Comparison of ENCODE assay signal across 11 mouse cellular contexts in the genomic region with DNA sequence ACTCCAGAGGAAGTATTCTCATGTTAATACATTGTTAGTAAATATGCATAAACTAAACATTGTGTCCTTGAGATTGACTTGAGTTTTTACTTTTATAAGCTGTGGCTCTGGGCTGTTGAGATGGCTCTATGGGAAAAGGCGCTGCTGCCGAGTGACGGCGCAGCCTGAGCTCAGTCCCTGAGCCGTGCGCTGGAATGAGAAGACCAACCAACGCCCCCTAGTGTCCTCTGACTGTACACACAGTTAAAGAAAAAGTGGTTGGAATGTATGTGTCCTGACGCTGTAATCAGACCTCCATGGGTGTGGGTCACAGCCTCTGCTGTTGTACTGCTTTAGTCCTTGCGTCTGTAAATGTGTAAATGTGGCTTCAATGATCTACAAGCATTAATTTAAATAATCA. TPM values are rescaled to one million over a fixed set of nuclear protein-coding genes. Genes with fewer than 3 reads are reported as not detected.
DNase-seq lines count a peak whose midpoint lies in the region; ATAC-seq and TF ChIP-seq lines count a peak whose summit lies in the region.
"Had no signal": no experiment of that assay in that cellular context is flagged by ENCODE, and none has a peak within 500 bp of the region (broad histone marks: within the 10 kb centered on the region; RNA-seq: fewer than 3 reads in every experiment).

No protein-coding gene starts in this region.

- no peak overlapping the region for H3K4me3 ChIP-seq in lung, adult 2 months (replicated peaks; ENCODE audit: extremely low read depth, low read depth, low read length)
- no peak overlapping the region for H3K4me3 ChIP-seq in small intestine, adult 2 months (ENCODE audit: low read depth, low read length)
- H3K4me3 ChIP-seq: forebrain, embryonic 13.5 days; midbrain, embryonic 13.5 days had no signal

- H3K4me1 ChIP-seq in lung, adult 2 months (ENCODE audit: control insufficient read depth, insufficient read depth, low read length) = no peaks in the 10 kb centered on the region; the same call in 1 of the 2 replicates
- no peaks in the 10 kb centered on the region for H3K4me1 ChIP-seq in small intestine, adult 2 months (ENCODE audit: control insufficient read depth, insufficient read depth, insufficient read length, low read length)
- H3K4me1 ChIP-seq: forebrain, embryonic 13.5 days; midbrain, embryonic 13.5 days had no signal

- no peaks in the 10 kb centered on the region for H3K27me3 ChIP-seq in small intestine, adult 2 months (ENCODE audit: control insufficient read depth, insufficient read depth, low read length)
- H3K27me3 ChIP-seq: forebrain, embryonic 13.5 days; midbrain, embryonic 13.5 days had no signal

- no peaks in the 10 kb centered on the region for H3K36me3 ChIP-seq in small intestine, adult 2 months (ENCODE audit: control insufficient read depth, insufficient read depth, low read length)

- no peak overlapping the region for H3K27ac ChIP-seq in small intestine, adult 2 months (ENCODE audit: insufficient read depth, low read depth, low read length)
- H3K27ac ChIP-seq: forebrain, embryonic 13.5 days; midbrain, embryonic 13.5 days had no signal

- TF ChIP-seq POLR2A in lung, adult 2 months (IDR thresholded peaks at IDR 0.05; ENCODE audit: borderline replicate concordance, extremely low read depth, low read depth, low read length) = no peak
- no peak for TF ChIP-seq POLR2A in small intestine, adult 2 months (IDR thresholded peaks at IDR 0.05; ENCODE audit: low read depth, low read length)

- intact Hi-C loops in heart, postnatal 25 days (cut with DNase I) = no loop called here

- TF ChIP-seq CTCF in lung, adult 2 months (IDR thresholded peaks at IDR 0.05; ENCODE audit: insufficient read depth, low read length) = peak; percentile 57
- TF ChIP-seq CTCF in small intestine, adult 2 months (IDR thresholded peaks at IDR 0.05; ENCODE audit: extremely low read depth, insufficient read length, insufficient replicate concordance, low read depth, low read length) = peak; percentile 50; the same call in 1 of the 2 replicates

- ATAC-seq in erythroblast, adult 5-6 weeks (replicated peaks; ENCODE audit: low FRiP score, poor library complexity, severe bottlenecking) = peak; percentile 54; the same call in 1 of the 2 replicates
- ATAC-seq: forebrain, embryonic 13.5 days; midbrain, embryonic 13.5 days had no signal

- 55% methylated on average over 9 of the region's 9 CpGs for WGBS in lung, adult 2 months
- 65% methylated on average over 9 of the region's 9 CpGs for WGBS in small intestine, adult 2 months

- DNase-seq in embryo, embryonic 10 days (ENCODE audit: low spot score) = peak; percentile 35
- no peak for DNase-seq in embryo, embryonic 9.5 days (ENCODE audit: extremely low spot score)
- DNase-seq in lung, adult 2 months = no peak
- no peak for DNase-seq in lung, postnatal 4 days
- no peak for DNase-seq in cerebellum, adult 9-11 months
- DNase-seq in heart, postnatal 25 days (ENCODE audit: low spot score) = no peak
- DNase-seq: adrenal gland, adult 8-10 months had no signal

RNA-seq across cellular contexts. Expression of a gene that starts 29.0 kb away (rescaled TPM):
- 28.4 and 33.8 TPM in 2 replicates for polyA plus RNA-seq in lung, adult 2 months (2012; rRNA removed)
- total RNA-seq in erythroblast, adult 5-6 weeks (2015; ENCODE audit: low replicate concordance) = 39.6 and 51.6 TPM in 2 replicates
- 50.6 and 66.1 TPM in 2 replicates for total RNA-seq in erythroblast, adult 5-6 weeks (2017; ENCODE audit: low replicate concordance)
- 19.8 and 31.7 TPM in 2 replicates for polyA plus RNA-seq in small intestine, adult 2 months (2012; rRNA removed)
- 10 to 100 TPM; 15.5 to 18.9 TPM for total RNA-seq in heart, postnatal 25 days (2021)

RNA-seq across cellular contexts. Expression of a gene that starts 38.6 kb away (rescaled TPM):
- 15.7 and 25.9 TPM in 2 replicates for polyA plus RNA-seq in lung, adult 2 months (2012; rRNA removed)
- 9.0 and 13.6 TPM in 2 replicates for total RNA-seq in erythroblast, adult 5-6 weeks (2015; ENCODE audit: low replicate concordance)
- total RNA-seq in erythroblast, adult 5-6 weeks (2017; ENCODE audit: low replicate concordance) = 25.9 and 26.5 TPM in 2 replicates
- polyA plus RNA-seq in small intestine, adult 2 months (2012; rRNA removed) = 6.1 and 12.9 TPM in 2 replicates
- 10 to 100 TPM; 36.8 to 40.5 TPM for total RNA-seq in heart, postnatal 25 days (2021)
